Mouse (Mus musculus): ENCODE data around the gene Igtp.
A peak's percentile ranks its signal among the peaks of the same experiment; 100 is the strongest.
"Not testable (repeated sequence)": the region's sequence is repeated elsewhere in the genome, so short reads cannot be mapped to it uniquely, and the experiment has no call there.

The Igtp gene

DNA sequence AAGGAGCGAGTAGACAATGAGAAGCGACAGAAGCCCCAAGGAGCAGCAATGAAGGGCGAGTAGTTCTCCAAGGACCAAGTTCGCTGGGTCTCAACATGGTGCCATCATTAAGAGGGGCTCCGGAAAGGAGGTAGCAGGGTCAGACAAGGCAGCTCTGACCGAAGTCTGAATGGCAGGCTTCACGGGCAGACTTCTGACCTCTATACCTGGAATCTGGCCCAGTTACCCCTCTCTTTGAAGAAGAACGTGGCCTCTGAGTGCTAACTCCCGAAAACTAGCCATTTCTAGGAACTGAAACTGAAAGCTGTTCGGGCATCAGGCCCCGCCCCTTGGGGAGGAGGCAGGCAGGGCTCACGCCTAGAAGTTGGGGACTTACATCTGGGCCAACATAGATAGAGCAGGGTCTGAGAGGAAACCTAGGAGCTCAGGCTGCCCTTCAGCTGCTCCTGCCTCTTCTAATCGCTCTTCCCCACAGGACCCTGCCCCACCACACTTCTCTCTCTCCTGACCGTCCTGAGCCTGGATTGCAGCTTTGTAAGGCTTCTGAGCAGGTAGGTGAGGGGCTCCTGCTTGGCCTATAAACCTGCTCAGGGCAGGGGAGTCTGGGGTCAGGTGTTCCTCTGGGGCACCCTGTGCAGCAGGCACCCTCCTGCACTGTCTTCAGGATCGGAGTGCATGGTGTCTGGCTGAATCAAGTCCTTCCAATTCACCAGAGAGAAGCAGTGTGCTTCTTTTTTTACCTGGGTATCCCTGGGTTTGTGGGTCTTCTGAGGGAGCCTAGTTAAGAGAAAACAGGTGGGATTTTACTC lies at the start of gene Igtp, which contains the start of gene Irgm2:
Igtp (plus strand) TSS at position 328 of the 809 bp plus-strand sequence.
Irgm2 (plus strand) TSS at position 390 of the 809 bp plus-strand sequence.
- DNase-seq = peak; percentile 51

DNA sequence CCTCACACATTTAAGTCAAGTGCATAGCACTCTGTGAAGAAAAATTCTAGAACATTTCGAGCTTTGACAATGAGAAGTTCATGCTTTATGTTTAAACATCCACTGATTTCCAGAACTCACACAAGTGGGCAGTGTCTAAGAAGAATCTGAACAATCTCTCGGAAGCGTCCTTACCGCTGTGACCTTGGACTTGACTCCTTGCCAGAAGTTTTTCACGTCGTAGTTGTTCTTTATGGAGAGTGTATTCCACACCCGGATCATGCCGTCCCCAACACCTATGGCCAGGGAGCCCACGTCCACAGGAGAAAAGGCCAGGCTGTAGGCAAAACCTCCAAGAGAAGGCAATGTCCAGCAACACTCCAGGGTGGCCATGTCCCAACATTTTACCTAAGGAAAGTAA lies 43.9 kb upstream of the Igtp start:
- no peak for DNase-seq

DNA sequence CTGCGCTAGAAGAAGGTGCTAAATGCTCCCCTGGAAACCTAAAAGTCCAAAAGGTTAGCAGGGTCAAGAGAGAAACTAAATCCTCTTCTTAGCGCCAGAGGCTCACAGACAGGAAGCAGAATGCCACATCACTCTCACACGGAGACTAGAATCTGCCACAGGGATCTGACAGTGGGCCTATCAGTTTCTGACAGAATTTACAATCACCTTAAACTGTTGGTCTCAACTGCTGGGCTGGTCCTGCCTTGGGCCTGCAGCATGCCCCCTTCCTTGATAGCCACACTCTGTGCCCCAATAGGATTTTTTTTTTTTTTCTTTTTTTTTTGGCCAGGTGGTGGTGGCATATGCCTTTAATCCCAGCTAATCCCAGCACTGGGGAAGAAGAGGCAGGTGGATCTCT lies 42.5 kb upstream of the Igtp start:
- no peak for DNase-seq

- no peak for DNase-seq
These were observed 34.3 kb upstream of the Igtp start for GRCm38 (mm10) chr11:58165072-58165471.

GRCm38 (mm10) chr11:58167822-58168166 lies 31.6 kb upstream of the Igtp start:
- no peak for DNase-seq

DNA sequence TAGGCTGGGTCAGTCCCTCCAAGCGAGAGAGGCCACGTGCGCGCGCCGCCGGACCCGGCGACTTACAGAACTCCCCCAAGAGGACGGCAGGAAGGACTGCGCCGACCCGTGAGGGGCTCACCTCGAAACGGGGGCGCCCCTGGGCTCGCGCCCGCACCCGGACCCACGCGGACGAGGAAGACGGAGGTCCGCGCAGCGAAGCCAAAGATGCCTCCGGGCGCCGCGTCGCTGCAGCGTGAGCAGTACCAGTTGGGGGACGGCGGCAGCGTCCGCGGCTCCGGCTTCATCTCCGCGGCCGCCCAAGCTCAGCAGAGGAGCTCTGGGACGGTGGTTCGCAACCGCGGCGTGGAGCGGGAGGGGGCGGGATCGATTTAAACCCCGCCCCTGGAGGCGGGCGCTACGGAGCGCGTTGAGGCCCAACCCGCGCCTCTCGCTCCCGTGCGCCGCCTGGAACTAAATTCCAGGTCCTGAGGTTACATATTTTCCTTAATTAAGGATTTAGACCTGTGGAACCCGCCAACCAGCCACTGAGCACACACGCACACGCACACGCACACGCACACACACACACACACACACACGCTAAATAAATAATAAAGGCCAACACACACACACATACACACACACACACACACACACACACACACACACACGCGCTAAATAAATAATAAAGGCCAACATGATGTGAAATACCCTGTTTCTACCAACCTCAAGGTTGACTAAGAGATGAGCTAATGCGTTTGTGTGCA lies 31.0 kb upstream of the Igtp start, which contains the start of gene Gemin5:
Gemin5 (minus strand) TSS at position 373 of the 749 bp plus-strand sequence.
- DNase-seq = peak; percentile 89

DNA sequence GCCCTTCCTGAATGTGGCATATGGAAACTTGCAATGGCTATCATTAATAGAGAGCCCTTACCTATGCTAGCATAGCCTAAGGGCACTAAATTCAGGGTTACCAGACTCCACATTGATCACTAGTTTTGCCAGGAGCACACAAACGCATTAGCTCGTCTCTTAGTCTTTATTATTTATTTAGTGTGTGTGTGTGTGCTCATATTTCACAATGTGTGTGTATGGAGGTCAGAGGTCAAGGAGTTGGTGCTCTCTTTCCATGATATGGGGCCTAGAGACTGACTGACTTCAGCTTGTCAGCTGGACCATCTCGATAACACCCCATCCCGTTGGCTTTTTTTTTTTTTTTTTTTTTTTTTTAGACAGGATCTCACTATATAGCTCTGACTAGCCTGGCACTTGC lies 29.7 kb upstream of the Igtp start:
- DNase-seq = no peak

GRCm38 (mm10) chr11:58171459-58172091 lies 27.8 kb upstream of the Igtp start, which contains the start of gene Mrpl22:
Gene Mrpl22, plus strand, starts transcription at chr11:58171661.
- peak; percentile 96 for DNase-seq

DNA sequence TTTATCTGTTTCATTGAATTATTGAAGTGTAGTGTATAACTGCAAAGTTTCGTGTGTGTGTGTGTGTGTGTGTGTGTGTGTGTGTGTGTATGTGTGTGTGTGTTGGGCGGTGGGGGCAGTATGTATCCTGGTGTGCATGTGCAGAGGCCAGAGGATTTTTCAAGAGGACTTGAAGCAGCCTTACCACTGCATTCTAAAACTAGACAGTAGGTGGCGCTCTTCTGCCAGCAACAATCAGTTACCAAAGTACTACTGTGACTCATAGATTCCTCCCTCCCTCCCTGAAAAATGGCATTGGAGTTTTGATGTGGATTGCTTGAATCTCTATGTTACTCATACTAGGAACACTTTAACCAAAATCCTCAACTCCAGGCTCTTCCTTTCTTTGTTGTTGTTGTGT lies 19.8 kb upstream of the Igtp start:
- peak; percentile 88 for DNase-seq

DNA sequence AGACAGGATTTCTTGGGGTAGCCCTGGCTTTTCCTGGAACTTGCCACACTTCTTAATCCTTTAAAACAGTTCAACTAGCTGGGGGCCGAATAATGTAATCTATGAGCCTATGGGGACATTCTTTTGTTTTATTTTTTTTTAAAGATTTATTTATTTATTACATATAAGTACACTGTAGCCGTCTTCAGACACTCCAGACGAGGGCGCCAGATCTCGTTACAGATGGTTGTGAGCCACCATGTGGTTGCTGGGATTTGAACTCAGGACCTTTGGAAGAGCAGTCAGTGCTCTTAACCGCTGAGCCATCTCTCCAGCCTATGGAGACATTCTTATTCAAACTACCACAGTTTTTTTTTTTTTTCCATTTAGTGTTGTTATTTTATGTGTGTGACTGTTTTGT lies 19.4 kb upstream of the Igtp start:
- DNase-seq = not testable (repeated sequence)

GRCm38 (mm10) chr11:58180756-58181155 lies 18.6 kb upstream of the Igtp start:
- no peak for DNase-seq

GRCm38 (mm10) chr11:58183579-58183978 lies 15.8 kb upstream of the Igtp start:
- DNase-seq = no peak

DNA sequence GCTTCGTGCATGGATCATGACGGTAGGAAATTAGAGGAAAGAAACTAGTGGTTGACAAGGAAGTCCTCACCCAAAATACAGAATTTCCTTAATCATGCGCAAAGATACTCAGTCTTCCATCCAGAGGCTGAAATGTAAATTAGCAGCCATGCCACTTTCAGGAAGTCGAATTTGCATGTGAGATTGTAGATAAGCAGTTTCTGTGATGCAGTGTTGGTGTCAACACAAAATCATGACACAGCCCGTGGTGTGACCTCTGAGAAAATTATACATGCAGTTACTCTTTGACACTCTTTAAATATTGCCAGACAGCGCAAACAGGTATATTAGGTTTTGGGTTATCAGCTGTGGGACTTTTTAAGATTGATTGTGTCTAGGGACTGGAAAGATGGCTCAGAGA lies 9.7 kb upstream of the Igtp start:
- no peak for DNase-seq

- DNase-seq = no peak
These were observed 6.0 kb upstream of the Igtp start for GRCm38 (mm10) chr11:58193326-58193725.

DNA sequence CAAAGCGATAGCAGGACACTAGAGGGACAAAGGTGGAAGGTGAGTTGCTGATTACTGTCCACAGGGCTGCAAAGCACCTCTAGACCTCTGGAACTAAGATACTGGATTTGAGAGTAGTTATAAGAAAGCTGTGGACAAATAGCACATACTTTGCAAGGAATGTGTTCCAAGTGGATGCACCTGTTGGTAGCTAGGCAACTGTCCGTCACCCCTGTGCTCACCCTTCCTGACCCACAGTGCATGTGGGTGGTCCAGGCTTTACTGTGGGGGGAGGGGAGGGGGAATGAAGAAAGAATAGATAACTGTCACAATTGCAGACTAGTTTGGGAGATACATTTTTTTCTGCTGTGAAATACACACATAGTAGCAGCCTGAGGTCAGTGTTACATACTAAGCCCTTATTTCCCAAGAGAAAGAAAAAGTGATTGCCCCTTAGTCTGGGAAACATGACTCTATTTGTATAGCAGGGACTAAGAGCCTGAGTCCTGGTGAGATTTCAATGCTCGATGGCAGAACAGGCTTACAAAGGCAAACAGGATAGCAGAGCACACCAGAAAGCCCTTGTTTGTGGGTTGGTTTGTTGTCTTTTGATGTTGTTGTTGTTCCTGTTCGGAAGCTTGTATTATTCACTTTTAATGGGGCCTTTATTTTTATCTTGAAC lies 5.4 kb upstream of the Igtp start:
- no peak for DNase-seq

DNA sequence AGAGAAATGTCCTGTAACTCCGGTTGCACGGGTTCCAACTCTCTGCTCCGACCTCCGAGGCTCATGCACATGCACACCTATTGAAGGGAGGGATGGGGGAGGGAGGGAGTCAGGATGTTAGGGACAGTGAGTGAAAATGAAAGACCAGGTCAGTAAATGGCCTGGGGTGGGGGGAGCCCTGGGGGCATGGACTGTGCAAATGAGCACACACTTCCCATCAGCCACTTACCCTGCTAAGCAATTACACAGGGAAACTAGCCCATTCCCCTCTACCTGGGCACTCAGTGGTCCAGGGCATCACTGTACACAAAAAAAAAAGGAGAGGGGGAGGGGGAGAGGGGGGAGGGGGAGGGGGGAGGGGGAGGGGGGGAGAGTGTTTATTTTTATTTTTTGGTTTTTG lies 693 bp upstream of the Igtp start:
- DNase-seq = no peak

GRCm38 (mm10) chr11:58200226-58200625 lies 870 bp downstream of the Igtp start:
- no peak for DNase-seq

DNA sequence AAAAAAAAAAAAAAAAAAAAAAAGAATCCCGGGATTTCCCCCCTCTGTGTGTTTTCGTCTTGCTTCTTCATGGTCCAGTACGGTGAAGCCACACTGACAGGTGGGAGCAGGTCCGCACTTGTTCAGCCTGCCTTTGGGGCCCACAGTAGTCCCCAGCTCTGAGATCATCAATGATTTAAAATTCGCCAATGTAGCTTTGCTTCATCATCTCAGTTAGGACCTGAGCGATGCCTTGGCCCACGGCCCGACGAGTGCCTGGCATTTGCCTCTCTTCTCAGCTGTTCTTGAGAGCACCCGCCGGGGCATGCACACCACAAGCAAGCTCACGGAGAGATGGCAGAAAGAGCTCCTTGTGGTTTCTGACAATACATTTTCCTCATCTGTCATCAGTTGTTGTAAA lies 1.7 kb downstream of the Igtp start:
- no peak for DNase-seq

DNA sequence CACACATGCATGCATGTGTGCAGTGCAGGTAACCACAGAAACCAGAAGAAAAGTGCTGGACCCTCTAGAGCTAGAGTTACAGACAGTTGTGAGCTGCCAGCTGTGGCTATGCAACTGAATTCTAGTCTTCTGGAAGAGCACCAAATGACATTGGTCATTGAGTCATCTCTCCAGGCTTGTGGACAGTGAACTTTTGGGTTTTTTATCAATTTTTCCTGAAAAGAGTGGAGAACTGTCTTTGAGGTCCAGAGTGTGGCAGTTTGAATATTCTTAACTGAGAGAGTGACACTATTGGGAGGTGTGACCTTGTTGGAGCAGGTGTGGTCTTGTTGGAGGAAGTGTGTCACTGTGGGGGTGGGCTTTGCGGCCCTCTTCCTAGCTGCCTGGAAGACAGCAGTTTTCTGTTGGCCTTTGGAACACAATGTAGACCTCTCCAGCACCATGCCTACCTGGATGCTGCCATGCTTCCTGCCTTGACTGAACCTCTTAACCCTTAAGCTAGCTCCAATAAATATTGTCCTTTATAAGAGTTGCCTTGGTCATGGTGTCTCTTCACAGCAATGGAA lies 11.0 kb downstream of the Igtp start:
- no peak for DNase-seq

- no peak for DNase-seq
These were observed 11.8 kb downstream of the Igtp start for GRCm38 (mm10) chr11:58211062-58211681.

GRCm38 (mm10) chr11:58211682-58212067 lies 12.3 kb downstream of the Igtp start:
- no peak for DNase-seq

GRCm38 (mm10) chr11:58213673-58214342 lies 14.5 kb downstream of the Igtp start:
- DNase-seq = no peak
